Mouse (Mus musculus): ENCODE data around the gene Tmod2. TPM values are rescaled to one million over a fixed set of nuclear protein-coding genes. Genes with fewer than 3 reads are reported as not detected.

Tmod2 gene
- total and polyA plus RNA-seq, 2 experiments from 2014 or later: 185 to 406 TPM

GRCm38 (mm10) chr9:75553719-75554118, 57.4 kb downstream of the Tmod2 start:
- H3K4me2 ChIP-seq (ENCODE audit: low read depth): no peak overlapping the region
- 54% methylated on average over 4 of the region's 4 CpGs for WGBS
- no peaks in the 10 kb centered on the region for H3K27me3 ChIP-seq (ENCODE audit: insufficient read depth, low read length)
- TF ChIP-seq CTCF (IDR thresholded peaks at IDR 0.05; ENCODE audit: low read depth): no peak
- no peak for DNase-seq
- H3K9me3 ChIP-seq (ENCODE audit: low read length): no peaks in the 10 kb centered on the region
- H3K4me3 ChIP-seq (ENCODE audit: low read depth, low read length): no peak overlapping the region
- no peaks in the 10 kb centered on the region for H3K36me3 ChIP-seq (ENCODE audit: insufficient read depth)
- no peak for ATAC-seq
- H3K4me1 ChIP-seq (ENCODE audit: insufficient read depth): peaks cover 11% of the 10 kb centered on the region
- H3K9ac ChIP-seq: no peak overlapping the region
- H3K27ac ChIP-seq (ENCODE audit: low read depth, low read length): no peak overlapping the region

- H3K9me3 ChIP-seq (ENCODE audit: low read length): no peaks in the 10 kb centered on the region
- no peak overlapping the region for H3K9ac ChIP-seq
- 0 out of 2 replicates have a peak, but pooled peaks cover 3% of the 10 kb centered on the region for H3K4me1 ChIP-seq (ENCODE audit: insufficient read depth)
- no peak overlapping the region for H3K4me3 ChIP-seq (ENCODE audit: low read depth, low read length)
- TF ChIP-seq CTCF (IDR thresholded peaks at IDR 0.05; ENCODE audit: low read depth): peak; percentile 31; the same call in 1 of the 2 replicates
- DNase-seq (peak; percentile 41), ATAC-seq (peak; percentile 32; the same call in 1 of the 2 replicates)
- H3K27ac ChIP-seq (ENCODE audit: low read depth, low read length): no peak overlapping the region
- no peaks in the 10 kb centered on the region for H3K27me3 ChIP-seq (ENCODE audit: insufficient read depth, low read length)
- no peaks in the 10 kb centered on the region for H3K36me3 ChIP-seq (ENCODE audit: insufficient read depth)
- WGBS: 22% methylated on average over 5 of the region's 5 CpGs
- H3K4me2 ChIP-seq (ENCODE audit: low read depth): no peak overlapping the region
Measured at GRCm38 (mm10) chr9:75551342-75551741, 59.8 kb downstream of the Tmod2 start.

GRCm38 (mm10) chr9:75549010-75549409, 62.1 kb downstream of the Tmod2 start:
- Histone ChIP-seq H3K4me3 (ENCODE audit: low read depth, low read length) (no peak overlapping the region), H3K9me3 (ENCODE audit: low read length) (no peaks in the 10 kb centered on the region), H3K4me1 (ENCODE audit: insufficient read depth) (no peaks in the 10 kb centered on the region), H3K27ac (ENCODE audit: low read depth, low read length) (no peak overlapping the region), H3K4me2 (ENCODE audit: low read depth) (no peak overlapping the region), H3K27me3 (ENCODE audit: insufficient read depth, low read length) (no peaks in the 10 kb centered on the region), H3K9ac (no peak overlapping the region), H3K36me3 (ENCODE audit: insufficient read depth) (no peaks in the 10 kb centered on the region)
- no peak for TF ChIP-seq CTCF (IDR thresholded peaks at IDR 0.05; ENCODE audit: low read depth)
- ATAC-seq: no peak
- DNase-seq: no peak
- 35% methylated on average over 8 of the region's 8 CpGs for WGBS

GRCm38 (mm10) chr9:75546885-75547553, 64.1 kb downstream of the Tmod2 start:
- WGBS: 85% methylated on average over 12 of the region's 12 CpGs
- no peak for ATAC-seq
- H3K36me3 ChIP-seq (ENCODE audit: insufficient read depth): no peaks in the 10 kb centered on the region

GRCm38 (mm10) chr9:75545514-75545913, 65.6 kb downstream of the Tmod2 start:
- ATAC-seq: no peak
- Histone ChIP-seq H3K9ac (no peak overlapping the region), H3K36me3 (ENCODE audit: insufficient read depth) (no peaks in the 10 kb centered on the region), H3K9me3 (ENCODE audit: low read length) (no peaks in the 10 kb centered on the region), H3K27ac (ENCODE audit: low read depth, low read length) (no peak overlapping the region), H3K4me1 (ENCODE audit: insufficient read depth) (no peaks in the 10 kb centered on the region), H3K4me2 (ENCODE audit: low read depth) (no peak overlapping the region), H3K4me3 (ENCODE audit: low read depth, low read length) (no peak overlapping the region), H3K27me3 (ENCODE audit: insufficient read depth, low read length) (no peaks in the 10 kb centered on the region)
- 93% methylated on average over 8 of the region's 8 CpGs for WGBS
- no peak for TF ChIP-seq CTCF (IDR thresholded peaks at IDR 0.05; ENCODE audit: low read depth)
- DNase-seq: no peak

More at GRCm38 (mm10) chr9:75546885-75547553, 64.1 kb downstream of the Tmod2 start:
- no peak for TF ChIP-seq CTCF (IDR thresholded peaks at IDR 0.05; ENCODE audit: low read depth)
- Histone ChIP-seq H3K27me3 (ENCODE audit: insufficient read depth, low read length) (no peaks in the 10 kb centered on the region), H3K4me3 (ENCODE audit: low read depth, low read length) (no peak overlapping the region), H3K4me1 (ENCODE audit: insufficient read depth) (no peaks in the 10 kb centered on the region), H3K27ac (ENCODE audit: low read depth, low read length) (no peak overlapping the region), H3K9ac (no peak overlapping the region), H3K9me3 (ENCODE audit: low read length) (no peaks in the 10 kb centered on the region), H3K4me2 (ENCODE audit: low read depth) (no peak overlapping the region)
- no peak for DNase-seq

- H3K9me3 ChIP-seq (ENCODE audit: low read length): no peaks in the 10 kb centered on the region
Measured at GRCm38 (mm10) chr9:75541497-75541896, 69.6 kb downstream of the Tmod2 start.

GRCm38 (mm10) chr9:75536422-75536821, 74.7 kb downstream of the Tmod2 start:
- Histone ChIP-seq H3K9me3 (ENCODE audit: low read length) (no peaks in the 10 kb centered on the region), H3K36me3 (ENCODE audit: insufficient read depth) (peaks cover 4% of the 10 kb centered on the region; the same call in 1 of the 2 replicates), H3K4me1 (ENCODE audit: insufficient read depth) (no peaks in the 10 kb centered on the region), H3K27me3 (ENCODE audit: insufficient read depth, low read length) (no peaks in the 10 kb centered on the region), H3K27ac (ENCODE audit: low read depth, low read length) (no peak overlapping the region), H3K9ac (no peak overlapping the region), H3K4me2 (ENCODE audit: low read depth) (no peak overlapping the region), H3K4me3 (ENCODE audit: low read depth, low read length) (no peak overlapping the region)
- WGBS: 19% methylated on average over 1 of the region's 1 CpGs
- DNase-seq (peak; percentile 42), ATAC-seq (peak; percentile 87)
- TF ChIP-seq CTCF (IDR thresholded peaks at IDR 0.05; ENCODE audit: low read depth): no peak

More at GRCm38 (mm10) chr9:75541497-75541896, 69.6 kb downstream of the Tmod2 start:
- TF ChIP-seq CTCF (IDR thresholded peaks at IDR 0.05; ENCODE audit: low read depth): no peak
- H3K4me2 ChIP-seq (ENCODE audit: low read depth): no peak overlapping the region
- no peaks in the 10 kb centered on the region for H3K36me3 ChIP-seq (ENCODE audit: insufficient read depth)
- no peak overlapping the region for H3K4me3 ChIP-seq (ENCODE audit: low read depth, low read length)
- ATAC-seq (no peak; the same call in 1 of the 2 replicates), DNase-seq (no peak)
- no peaks in the 10 kb centered on the region for H3K4me1 ChIP-seq (ENCODE audit: insufficient read depth)
- no peaks in the 10 kb centered on the region for H3K27me3 ChIP-seq (ENCODE audit: insufficient read depth, low read length)
- no peak overlapping the region for H3K9ac ChIP-seq
- WGBS: 23% methylated on average over 5 of the region's 5 CpGs
- H3K27ac ChIP-seq (ENCODE audit: low read depth, low read length): no peak overlapping the region

Data from forebrain, postnatal 0 days (tissue).